ENCODE assay signal across 10 mouse cellular contexts in genomic region chr7:16821091-16821490, GRCm38 (mm10). TPM values are rescaled to one million over a fixed set of nuclear protein-coding genes. Genes with fewer than 3 reads are reported as not detected.
DNase-seq lines count a peak whose midpoint lies in the region; ATAC-seq lines count a peak whose summit lies in the region.
"Had no signal": no experiment of that assay in that cellular context is flagged by ENCODE, and none has a peak within 500 bp of the region (broad histone marks: within the 10 kb centered on the region; RNA-seq: fewer than 3 reads in every experiment).

No protein-coding gene starts in this region.

- peak; percentile 20 for DNase-seq in cerebellum, adult 9-10 months
- DNase-seq in cerebellum, postnatal 36 days: no peak
- DNase-seq in hindbrain, embryonic 11.5 days (ENCODE audit: low spot score): no peak
- DNase-seq in midbrain, embryonic 11.5 days (ENCODE audit: low spot score, missing footprints): no peak
- DNase-seq in left cerebral cortex, postnatal 25 days (ENCODE audit: low spot score in 2 of 2): no peak
- DNase-seq: gastrocnemius, postnatal 25 days had no signal

- peak overlapping the region; percentile 49; the same call in 1 of the 2 replicates for H3K9ac ChIP-seq in hindbrain, embryonic 13.5 days
- H3K9ac ChIP-seq in hindbrain, embryonic 11.5 days (ENCODE audit: low read depth, low read length): no peak overlapping the region
- peak overlapping the region; percentile 12; the same call in 1 of the 2 replicates for H3K9ac ChIP-seq in midbrain, embryonic 16.5 days (ENCODE audit: low read depth, low read length)
- no peak overlapping the region for H3K9ac ChIP-seq in midbrain, embryonic 11.5 days (ENCODE audit: low read length)
- H3K9ac ChIP-seq in neural tube, embryonic 15.5 days (replicated peaks): no peak overlapping the region
- H3K9ac ChIP-seq: kidney, embryonic 15.5 days had no signal

- 32% methylated on average over 3 of the region's 3 CpGs for WGBS in hindbrain, embryonic 13.5 days
- WGBS in hindbrain, embryonic 11.5 days: 17% methylated on average over 3 of the region's 3 CpGs
- WGBS in midbrain, embryonic 16.5 days: 32% methylated on average over 3 of the region's 3 CpGs
- 25% methylated on average over 3 of the region's 3 CpGs for WGBS in midbrain, embryonic 11.5 days
- 43% methylated on average over 3 of the region's 3 CpGs for WGBS in neural tube, embryonic 15.5 days

- intact Hi-C loops in left cerebral cortex, postnatal 25 days (cut with DNase I): no loop called here

- H3K4me2 ChIP-seq in hindbrain, embryonic 13.5 days: no peak overlapping the region
- no peak overlapping the region for H3K4me2 ChIP-seq in hindbrain, embryonic 11.5 days (replicated peaks; ENCODE audit: low read depth, low read length)
- no peak overlapping the region for H3K4me2 ChIP-seq in midbrain, embryonic 16.5 days (ENCODE audit: low read length)
- no peak overlapping the region for H3K4me2 ChIP-seq in midbrain, embryonic 11.5 days
- H3K4me2 ChIP-seq in neural tube, embryonic 15.5 days: no peak overlapping the region
- H3K4me2 ChIP-seq: kidney, embryonic 15.5 days had no signal

- no peak for ATAC-seq in hindbrain, embryonic 13.5 days (ENCODE audit: low FRiP score)
- no peak for ATAC-seq in hindbrain, embryonic 11.5 days (ENCODE audit: low FRiP score)
- ATAC-seq in midbrain, embryonic 16.5 days: no peak
- no peak for ATAC-seq in midbrain, embryonic 11.5 days (ENCODE audit: low FRiP score)
- no peak for ATAC-seq in neural tube, embryonic 15.5 days (ENCODE audit: low FRiP score)

- no peak overlapping the region for H3K4me3 ChIP-seq in hindbrain, embryonic 13.5 days
- no peak overlapping the region for H3K4me3 ChIP-seq in hindbrain, embryonic 11.5 days (ENCODE audit: low read depth, low read length)
- no peak overlapping the region for H3K4me3 ChIP-seq in midbrain, embryonic 16.5 days (ENCODE audit: low read depth, low read length)
- no peak overlapping the region for H3K4me3 ChIP-seq in midbrain, embryonic 11.5 days (ENCODE audit: low read depth, low read length)
- no peak overlapping the region for H3K4me3 ChIP-seq in neural tube, embryonic 15.5 days (replicated peaks)
- H3K4me3 ChIP-seq: kidney, embryonic 15.5 days had no signal

- peaks cover 35% of the 10 kb centered on the region for H3K36me3 ChIP-seq in hindbrain, embryonic 13.5 days
- peaks cover 12% of the 10 kb centered on the region; the same call in 1 of the 2 replicates for H3K36me3 ChIP-seq in hindbrain, embryonic 11.5 days (ENCODE audit: control insufficient read depth, insufficient read depth, low read length)
- H3K36me3 ChIP-seq in midbrain, embryonic 16.5 days (ENCODE audit: control insufficient read depth, insufficient read depth, low read length): peaks cover 21% of the 10 kb centered on the region
- H3K36me3 ChIP-seq in midbrain, embryonic 11.5 days (ENCODE audit: control insufficient read depth, insufficient read depth, low read length): peaks cover 4% of the 10 kb centered on the region; the same call in 1 of the 2 replicates
- peaks cover 34% of the 10 kb centered on the region for H3K36me3 ChIP-seq in neural tube, embryonic 15.5 days

- peaks cover 63% of the 10 kb centered on the region for H3K4me1 ChIP-seq in hindbrain, embryonic 13.5 days (replicated peaks)
- peaks cover 14% of the 10 kb centered on the region for H3K4me1 ChIP-seq in hindbrain, embryonic 11.5 days (replicated peaks; ENCODE audit: control insufficient read depth, insufficient read depth, low read length)
- H3K4me1 ChIP-seq in midbrain, embryonic 16.5 days (ENCODE audit: control insufficient read depth, insufficient read depth, low read length): peaks cover 50% of the 10 kb centered on the region
- H3K4me1 ChIP-seq in midbrain, embryonic 11.5 days (ENCODE audit: control insufficient read depth, insufficient read depth, low read length): peaks cover 35% of the 10 kb centered on the region
- H3K4me1 ChIP-seq in neural tube, embryonic 15.5 days: peaks cover 64% of the 10 kb centered on the region

- no peaks in the 10 kb centered on the region for H3K27me3 ChIP-seq in hindbrain, embryonic 13.5 days
- H3K27me3 ChIP-seq in hindbrain, embryonic 11.5 days (ENCODE audit: control insufficient read depth, insufficient read depth, low read length): no peaks in the 10 kb centered on the region
- no peaks in the 10 kb centered on the region for H3K27me3 ChIP-seq in midbrain, embryonic 16.5 days (ENCODE audit: control insufficient read depth, insufficient read depth, low read depth, low read length)
- no peaks in the 10 kb centered on the region for H3K27me3 ChIP-seq in midbrain, embryonic 11.5 days (ENCODE audit: control insufficient read depth, insufficient read depth, low read length)
- no peaks in the 10 kb centered on the region for H3K27me3 ChIP-seq in neural tube, embryonic 15.5 days (replicated peaks)
- H3K27me3 ChIP-seq: kidney, embryonic 15.5 days had no signal

- peak overlapping the region; percentile 25; the same call in 1 of the 2 replicates for H3K27ac ChIP-seq in hindbrain, embryonic 13.5 days
- no peak overlapping the region for H3K27ac ChIP-seq in hindbrain, embryonic 11.5 days (ENCODE audit: low read depth, low read length)
- peak overlapping the region; percentile 20 for H3K27ac ChIP-seq in midbrain, embryonic 16.5 days (ENCODE audit: low read length)
- no peak overlapping the region for H3K27ac ChIP-seq in midbrain, embryonic 11.5 days (ENCODE audit: low read depth, low read length)
- 0 out of 2 replicates have a peak overlapping the region, but pooled peaks have one; percentile 18 for H3K27ac ChIP-seq in neural tube, embryonic 15.5 days (replicated peaks)
- H3K27ac ChIP-seq: kidney, embryonic 15.5 days had no signal

- no peaks in the 10 kb centered on the region for H3K9me3 ChIP-seq in hindbrain, embryonic 13.5 days
- no peaks in the 10 kb centered on the region for H3K9me3 ChIP-seq in hindbrain, embryonic 11.5 days (ENCODE audit: control insufficient read depth, low read length)
- H3K9me3 ChIP-seq in midbrain, embryonic 16.5 days (replicated peaks; ENCODE audit: control insufficient read depth, low read length, poor library complexity, severe bottlenecking): no peaks in the 10 kb centered on the region
- H3K9me3 ChIP-seq in midbrain, embryonic 11.5 days (ENCODE audit: control insufficient read depth, low read length): no peaks in the 10 kb centered on the region
- H3K9me3 ChIP-seq in neural tube, embryonic 15.5 days (replicated peaks): no peaks in the 10 kb centered on the region
- H3K9me3 ChIP-seq: kidney, embryonic 15.5 days had no signal

RNA-seq across cellular contexts. Expression of gene Fkrp, which starts 4.6 kb away (rescaled TPM):
- 43.6 and 45.3 TPM in 2 replicates for polyA plus RNA-seq in hindbrain, embryonic 13.5 days (2015; fragmentation: Nextera tagmentation; extraction: Ambion mirVana)
- 21.9 and 22.7 TPM in 2 replicates for polyA plus RNA-seq in hindbrain, embryonic 11.5 days (2014; fragmentation: Nextera tagmentation; extraction: Ambion mirVana)
- 52.1 and 53.8 TPM in 2 replicates for polyA plus RNA-seq in midbrain, embryonic 16.5 days (2015; fragmentation: Nextera tagmentation; extraction: Ambion mirVana)
- polyA plus RNA-seq in midbrain, embryonic 11.5 days (2014; fragmentation: Nextera tagmentation; extraction: Ambion mirVana): 24.3 and 25.9 TPM in 2 replicates
- 48.4 and 50.4 TPM in 2 replicates for polyA plus RNA-seq in neural tube, embryonic 15.5 days (2015; fragmentation: Nextera tagmentation; extraction: Ambion mirVana)
- total RNA-seq in left cerebral cortex, postnatal 25 days (2021): 10 to 100 TPM; 47.7 to 50.8 TPM

RNA-seq across cellular contexts. Expression of gene Strn4, which starts 5.4 kb away (rescaled TPM):
- 159 and 172 TPM in 2 replicates for polyA plus RNA-seq in hindbrain, embryonic 13.5 days (2015; fragmentation: Nextera tagmentation; extraction: Ambion mirVana)
- polyA plus RNA-seq in hindbrain, embryonic 11.5 days (2014; fragmentation: Nextera tagmentation; extraction: Ambion mirVana): 112 and 130 TPM in 2 replicates
- polyA plus RNA-seq in midbrain, embryonic 16.5 days (2015; fragmentation: Nextera tagmentation; extraction: Ambion mirVana): 185 and 199 TPM in 2 replicates
- polyA plus RNA-seq in midbrain, embryonic 11.5 days (2014; fragmentation: Nextera tagmentation; extraction: Ambion mirVana): 111 and 115 TPM in 2 replicates
- 139 and 156 TPM in 2 replicates for polyA plus RNA-seq in neural tube, embryonic 15.5 days (2015; fragmentation: Nextera tagmentation; extraction: Ambion mirVana)
- total RNA-seq in left cerebral cortex, postnatal 25 days (2021): 100 to 1,000 TPM; 314 to 335 TPM

RNA-seq across cellular contexts. Expression of gene Prkd2, which starts 21.6 kb away (rescaled TPM):
- polyA plus RNA-seq in hindbrain, embryonic 13.5 days (2015; fragmentation: Nextera tagmentation; extraction: Ambion mirVana): 6.6 and 7.3 TPM in 2 replicates
- 8.8 and 9.4 TPM in 2 replicates for polyA plus RNA-seq in hindbrain, embryonic 11.5 days (2014; fragmentation: Nextera tagmentation; extraction: Ambion mirVana)
- 6.0 and 6.9 TPM in 2 replicates for polyA plus RNA-seq in midbrain, embryonic 16.5 days (2015; fragmentation: Nextera tagmentation; extraction: Ambion mirVana)
- 9.2 and 10.3 TPM in 2 replicates for polyA plus RNA-seq in midbrain, embryonic 11.5 days (2014; fragmentation: Nextera tagmentation; extraction: Ambion mirVana)
- polyA plus RNA-seq in neural tube, embryonic 15.5 days (2015; fragmentation: Nextera tagmentation; extraction: Ambion mirVana): 5.0 and 8.4 TPM in 2 replicates
- 1 to 10 TPM; 3.8 to 7.3 TPM for total RNA-seq in left cerebral cortex, postnatal 25 days (2021)

RNA-seq across cellular contexts. Expression of gene Slc1a5, which starts 40.0 kb away (rescaled TPM):
- 8.6 and 8.7 TPM in 2 replicates for polyA plus RNA-seq in hindbrain, embryonic 13.5 days (2015; fragmentation: Nextera tagmentation; extraction: Ambion mirVana)
- polyA plus RNA-seq in hindbrain, embryonic 11.5 days (2014; fragmentation: Nextera tagmentation; extraction: Ambion mirVana): 15.0 and 15.1 TPM in 2 replicates
- polyA plus RNA-seq in midbrain, embryonic 16.5 days (2015; fragmentation: Nextera tagmentation; extraction: Ambion mirVana): 10.1 and 10.7 TPM in 2 replicates
- polyA plus RNA-seq in midbrain, embryonic 11.5 days (2014; fragmentation: Nextera tagmentation; extraction: Ambion mirVana): 20.7 and 23.2 TPM in 2 replicates
- polyA plus RNA-seq in neural tube, embryonic 15.5 days (2015; fragmentation: Nextera tagmentation; extraction: Ambion mirVana): 8.7 and 20.5 TPM in 2 replicates
- total RNA-seq in left cerebral cortex, postnatal 25 days (2021): 1 to 10 TPM; 3.9 to 4.9 TPM

RNA-seq across cellular contexts. Expression of gene Dact3, which starts 54.0 kb away (rescaled TPM):
- polyA plus RNA-seq in hindbrain, embryonic 13.5 days (2015; fragmentation: Nextera tagmentation; extraction: Ambion mirVana): 2.8 and 2.9 TPM in 2 replicates
- 7.6 and 8.0 TPM in 2 replicates for polyA plus RNA-seq in hindbrain, embryonic 11.5 days (2014; fragmentation: Nextera tagmentation; extraction: Ambion mirVana)
- polyA plus RNA-seq in midbrain, embryonic 16.5 days (2015; fragmentation: Nextera tagmentation; extraction: Ambion mirVana): 2.6 and 3.0 TPM in 2 replicates
- polyA plus RNA-seq in midbrain, embryonic 11.5 days (2014; fragmentation: Nextera tagmentation; extraction: Ambion mirVana): 4.8 and 5.3 TPM in 2 replicates
- polyA plus RNA-seq in neural tube, embryonic 15.5 days (2015; fragmentation: Nextera tagmentation; extraction: Ambion mirVana): 3.7 and 4.8 TPM in 2 replicates
- total RNA-seq in left cerebral cortex, postnatal 25 days (2021): 100 to 1,000 TPM; 176 to 184 TPM

Comparison
In these comparisons a context has a peak if more than half of its experiments do, and no peak if none do; other contexts are left out.
1. H3K27ac ChIP-seq: peak in hindbrain, embryonic 13.5 days (single experiment), midbrain, embryonic 16.5 days (single experiment) and neural tube, embryonic 15.5 days (single experiment); none in hindbrain, embryonic 11.5 days (single experiment) and midbrain, embryonic 11.5 days (single experiment).
2. H3K9ac ChIP-seq: peak in hindbrain, embryonic 13.5 days (single experiment) and midbrain, embryonic 16.5 days (single experiment); none in hindbrain, embryonic 11.5 days (single experiment), midbrain, embryonic 11.5 days (single experiment) and neural tube, embryonic 15.5 days (single experiment).